Mouse (Mus musculus): ENCODE data around the gene Lmo7.

- TF ChIP-seq GATA1 (IDR thresholded peaks at IDR 0.05; ENCODE audit: low read length), result no peak
- no peak for TF ChIP-seq TAL1 (IDR thresholded peaks at IDR 0.05; ENCODE audit: low read length)
These were observed 50.3 kb downstream of the Lmo7 start for GRCm38 (mm10) chr14:101780016-101780415.

Measured in erythroblast, embryonic 14.5 days (primary cell).